Mouse (Mus musculus): ENCODE data around the gene Lpp. TPM values are rescaled to one million over a fixed set of nuclear protein-coding genes. Genes with fewer than 3 reads are reported as not detected.

Gene Lpp
- 137 and 189 TPM in 2 replicates for polyA plus RNA-seq (2012; rRNA removed)

- peak; percentile 63 for DNase-seq (ENCODE audit: low spot score)
Observed at GRCm38 (mm10) chr16:24392651-24393555, at the start of gene Lpp. Gene Lpp (plus strand): TSS chr16:24393507.

- no peak for DNase-seq (ENCODE audit: low spot score)
Observed at GRCm38 (mm10) chr16:24347582-24348411, 45.5 kb upstream of the Lpp start.

- DNase-seq (ENCODE audit: low spot score), result no peak
Observed at GRCm38 (mm10) chr16:24350306-24350705, 43.0 kb upstream of the Lpp start.

- DNase-seq (ENCODE audit: low spot score), result no peak
Observed at GRCm38 (mm10) chr16:24350751-24351150, 42.6 kb upstream of the Lpp start.

- DNase-seq (ENCODE audit: low spot score), result no peak
Observed at GRCm38 (mm10) chr16:24351811-24352210, 41.5 kb upstream of the Lpp start.

GRCm38 (mm10) chr16:24353816-24354215 lies 39.5 kb upstream of the Lpp start:
- DNase-seq (ENCODE audit: low spot score), result no peak

- no peak for DNase-seq (ENCODE audit: low spot score)
Observed at GRCm38 (mm10) chr16:24361667-24362066, 31.6 kb upstream of the Lpp start.

GRCm38 (mm10) chr16:24364030-24364687 lies 29.1 kb upstream of the Lpp start:
- no peak for DNase-seq (ENCODE audit: low spot score)

- no peak for DNase-seq (ENCODE audit: low spot score)
Observed at GRCm38 (mm10) chr16:24365900-24366299, 27.4 kb upstream of the Lpp start.

GRCm38 (mm10) chr16:24367071-24367470 lies 26.2 kb upstream of the Lpp start:
- DNase-seq (ENCODE audit: low spot score), result no peak

GRCm38 (mm10) chr16:24367506-24367905 lies 25.8 kb upstream of the Lpp start:
- DNase-seq (ENCODE audit: low spot score), result no peak

GRCm38 (mm10) chr16:24376478-24376877 lies 16.8 kb upstream of the Lpp start:
- DNase-seq (ENCODE audit: low spot score), result no peak

- DNase-seq (ENCODE audit: low spot score), result no peak
Observed at GRCm38 (mm10) chr16:24390596-24390995, 2.7 kb upstream of the Lpp start.

GRCm38 (mm10) chr16:24391111-24391510 lies 2.2 kb upstream of the Lpp start:
- DNase-seq (ENCODE audit: low spot score), result no peak

GRCm38 (mm10) chr16:24391901-24392300 lies 1.4 kb upstream of the Lpp start:
- no peak for DNase-seq (ENCODE audit: low spot score)

- peak; percentile 86 for DNase-seq (ENCODE audit: low spot score)
Observed at GRCm38 (mm10) chr16:24393556-24394210, 376 bp downstream of the Lpp start.

- DNase-seq (ENCODE audit: low spot score), result no peak
Observed at GRCm38 (mm10) chr16:24394211-24394991, 1.1 kb downstream of the Lpp start.

GRCm38 (mm10) chr16:24395100-24395499 lies 1.8 kb downstream of the Lpp start:
- no peak for DNase-seq (ENCODE audit: low spot score)

GRCm38 (mm10) chr16:24396504-24396903 lies 3.2 kb downstream of the Lpp start:
- DNase-seq (ENCODE audit: low spot score), result no peak

GRCm38 (mm10) chr16:24398476-24398875 lies 5.2 kb downstream of the Lpp start:
- DNase-seq (ENCODE audit: low spot score), result no peak

GRCm38 (mm10) chr16:24398893-24399292 lies 5.6 kb downstream of the Lpp start:
- DNase-seq (ENCODE audit: low spot score), result no peak

All from urinary bladder, adult 2 months (tissue).